Mouse (Mus musculus): ENCODE results near the gene Fut11. TPM values are rescaled to one million over a fixed set of nuclear protein-coding genes. Genes with fewer than 3 reads are reported as not detected.

Fut11 gene
- polyA plus RNA-seq, 1 experiment = 1.6 TPM

DNA sequence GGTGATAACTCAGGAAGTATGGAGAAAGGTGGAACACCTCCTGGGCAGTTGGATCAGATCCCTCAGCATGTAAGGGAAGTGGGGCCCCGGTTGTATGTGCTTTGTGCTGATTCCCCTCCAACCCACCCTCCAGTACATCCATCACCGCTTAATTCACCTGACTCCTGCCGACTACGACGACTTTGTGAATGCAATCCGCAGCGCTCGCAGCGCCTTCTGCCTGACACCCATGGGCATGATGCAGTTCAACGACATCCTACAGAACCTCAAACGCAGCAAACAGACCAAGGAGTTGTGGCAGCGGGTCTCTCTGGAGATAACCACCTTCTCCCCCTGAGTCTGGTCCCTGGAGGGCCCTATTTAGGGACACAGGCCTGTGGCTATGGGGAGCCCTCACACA is 28.2 kb downstream of the Fut11 start:
- no peaks in the 10 kb centered on the region for H3K4me1 ChIP-seq (ENCODE audit: control insufficient read depth, insufficient read depth, insufficient read length, low read length)

DNA sequence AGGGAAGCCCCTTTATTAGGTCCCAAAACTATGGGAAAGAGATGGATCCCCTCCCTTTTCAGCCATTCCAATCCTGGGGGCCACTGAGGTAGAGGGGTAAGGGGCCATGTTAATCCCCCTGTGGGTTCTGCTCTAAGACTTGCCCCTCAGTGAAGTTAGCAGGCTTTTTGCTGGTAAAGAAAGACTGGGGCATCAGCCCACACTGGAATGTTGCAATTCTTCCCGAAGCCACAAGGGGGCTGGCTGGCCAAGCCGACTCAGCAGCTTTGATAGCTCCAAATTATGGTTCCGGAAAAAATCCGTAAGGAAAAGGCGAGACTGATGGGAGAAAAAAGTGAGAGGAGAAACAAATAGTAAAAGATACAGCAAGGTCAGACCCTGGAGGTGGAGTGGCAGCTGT is 29.3 kb downstream of the Fut11 start:
- Histone ChIP-seq H3K4me3 (ENCODE audit: insufficient read depth, low read depth, low read length) (no peak overlapping the region), H3K27ac (replicated peaks; ENCODE audit: low read depth, low read length) (no peak overlapping the region), H3K4me1 (ENCODE audit: control insufficient read depth, insufficient read depth, insufficient read length, low read length) (no peaks in the 10 kb centered on the region)

More for the DNA sequence above, 28.2 kb downstream of the Fut11 start:
- Histone ChIP-seq H3K4me3 (ENCODE audit: insufficient read depth, low read depth, low read length) (no peak overlapping the region), H3K27ac (replicated peaks; ENCODE audit: low read depth, low read length) (no peak overlapping the region)

DNA sequence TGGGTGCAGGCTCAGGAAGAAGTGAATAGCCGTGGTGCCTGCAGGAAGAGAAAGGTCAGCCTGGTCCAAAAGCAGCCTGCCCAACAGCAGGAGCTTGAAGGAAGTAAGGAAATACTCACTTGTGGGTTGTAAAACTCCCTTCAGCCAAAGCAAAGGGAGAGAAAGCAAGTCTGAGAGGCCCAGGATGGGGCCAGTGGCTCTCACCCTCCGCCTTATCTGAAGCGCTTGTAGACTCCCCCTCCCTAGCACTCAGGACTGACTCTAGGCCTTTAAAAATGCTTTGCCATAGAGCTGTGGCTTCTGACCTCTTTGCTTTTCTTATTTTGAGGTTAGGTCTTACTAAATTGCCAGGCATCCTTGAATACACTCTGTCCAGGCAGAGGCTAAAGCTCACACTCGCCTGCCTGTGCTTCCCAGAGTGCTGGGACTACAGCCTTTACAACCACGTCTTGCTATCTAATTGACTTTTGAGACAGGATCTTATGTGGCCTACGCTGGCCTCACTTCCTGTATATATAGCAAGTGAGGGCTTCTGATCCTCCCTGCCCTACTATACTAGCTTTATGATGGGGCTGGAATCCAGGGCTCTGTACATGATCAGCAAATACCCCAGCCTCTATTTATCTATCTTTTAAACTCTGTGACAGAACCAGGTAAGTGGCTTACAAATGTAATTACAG is 31.0 kb downstream of the Fut11 start:
- Histone ChIP-seq H3K27ac (replicated peaks; ENCODE audit: low read depth, low read length) (no peak overlapping the region), H3K4me3 (ENCODE audit: insufficient read depth, low read depth, low read length) (no peak overlapping the region)

DNA sequence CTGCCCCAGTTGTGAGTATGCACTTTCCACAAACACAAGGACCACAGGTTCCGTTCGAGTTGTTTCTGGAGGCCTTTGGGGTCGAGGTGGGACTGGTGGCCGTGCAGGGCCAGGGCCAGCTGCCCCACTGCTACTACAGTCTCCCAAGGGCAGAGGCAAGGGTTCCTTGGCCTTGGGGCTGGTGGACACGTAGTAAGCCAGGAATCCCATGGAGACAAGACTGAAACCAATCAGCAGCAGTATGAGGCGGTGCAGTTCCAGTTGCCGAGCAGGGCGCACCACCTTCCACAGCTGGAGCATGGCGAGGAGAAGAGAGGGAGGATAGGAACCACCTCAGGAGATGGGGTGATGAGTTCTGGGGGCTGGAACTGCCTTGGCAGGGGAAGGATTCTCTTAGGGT is 35.1 kb downstream of the Fut11 start:
- Histone ChIP-seq H3K4me1 (ENCODE audit: control insufficient read depth, insufficient read depth, insufficient read length, low read length) (peaks cover 3% of the 10 kb centered on the region), H3K27ac (replicated peaks; ENCODE audit: low read depth, low read length) (no peak overlapping the region), H3K4me3 (ENCODE audit: insufficient read depth, low read depth, low read length) (no peak overlapping the region)

More for the DNA sequence above, 31.0 kb downstream of the Fut11 start:
- H3K4me1 ChIP-seq (ENCODE audit: control insufficient read depth, insufficient read depth, insufficient read length, low read length) = no peaks in the 10 kb centered on the region

DNA sequence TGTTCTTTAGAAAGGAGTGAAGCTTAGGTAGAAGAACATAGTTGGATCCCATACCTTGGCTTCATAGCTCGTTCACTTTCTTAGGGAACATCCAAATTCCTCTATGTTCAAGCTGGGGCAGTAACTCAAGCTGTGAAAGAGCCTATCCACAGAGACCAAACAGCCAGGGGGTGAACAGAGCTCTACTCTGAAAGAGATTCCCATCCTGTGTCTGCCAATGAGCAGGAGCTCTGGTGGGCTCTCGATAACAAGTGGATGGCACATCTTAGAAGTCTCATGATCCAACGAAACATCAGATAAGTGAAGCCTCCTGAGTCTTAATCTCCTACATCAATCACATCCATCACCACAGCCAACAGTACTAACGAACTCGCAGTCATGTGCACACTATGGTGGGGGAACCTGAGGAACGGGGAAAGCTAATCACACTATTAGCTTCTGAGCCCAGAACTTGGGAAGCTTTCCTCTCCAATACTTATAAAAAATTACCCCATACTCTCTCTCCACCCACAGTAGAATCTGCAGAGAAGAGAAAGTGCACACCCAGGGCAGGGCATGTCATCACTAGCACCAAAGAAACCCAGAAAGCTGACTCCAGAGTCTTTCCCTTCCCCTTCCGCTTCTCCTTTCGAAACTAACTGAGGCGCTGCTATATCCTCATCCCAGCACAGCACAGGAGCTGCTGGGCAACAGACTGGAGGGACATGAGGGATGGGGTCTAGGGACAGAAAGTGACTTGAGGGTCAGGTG is 36.3 kb downstream of the Fut11 start:
- no peak overlapping the region for H3K4me3 ChIP-seq (ENCODE audit: insufficient read depth, low read depth, low read length)
- peaks cover 7% of the 10 kb centered on the region for H3K4me1 ChIP-seq (ENCODE audit: control insufficient read depth, insufficient read depth, insufficient read length, low read length)
- no peak overlapping the region for H3K27ac ChIP-seq (replicated peaks; ENCODE audit: low read depth, low read length)

DNA sequence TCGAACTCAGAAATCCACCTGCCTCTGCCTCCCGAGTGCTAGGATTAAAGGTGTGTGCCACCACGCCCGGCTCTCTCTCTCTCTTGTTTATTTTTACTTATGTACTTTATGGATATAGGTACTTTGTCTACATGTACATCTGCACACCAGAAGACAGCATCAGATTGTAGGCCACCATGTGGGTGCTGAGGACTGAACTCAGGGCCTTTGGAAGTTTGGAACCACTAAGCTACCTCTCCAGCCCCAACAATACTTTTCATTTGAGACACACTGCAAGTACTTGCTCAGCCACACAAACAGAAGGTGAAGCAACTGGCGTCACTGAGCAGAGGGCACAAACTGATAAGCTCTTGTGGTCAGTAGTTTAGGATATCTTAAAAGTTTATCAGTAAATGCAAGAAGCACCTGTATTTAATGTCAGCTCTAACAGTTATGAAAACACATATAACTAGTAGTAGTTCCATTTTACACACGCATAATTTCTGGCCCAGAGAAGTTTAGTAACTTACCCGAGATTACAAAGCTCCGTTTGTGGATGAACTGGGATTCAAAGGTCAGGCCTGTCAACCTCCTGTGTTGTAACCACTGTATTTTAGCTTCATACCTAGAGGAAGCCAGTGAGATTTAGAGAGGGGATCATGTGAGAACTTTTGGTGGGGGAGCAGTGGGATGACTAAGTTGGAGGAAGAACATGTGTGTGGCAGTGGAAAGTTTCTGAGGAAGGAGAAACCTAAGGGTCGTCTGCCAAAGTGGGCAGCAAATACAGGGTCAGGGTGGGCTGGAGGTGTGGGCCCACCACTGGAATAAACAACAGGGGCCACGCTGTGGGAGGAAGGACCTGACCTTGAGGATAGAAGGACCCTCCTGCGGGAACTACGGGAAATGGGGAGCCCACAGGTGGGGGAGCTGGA is 38.5 kb downstream of the Fut11 start:
- peak overlapping the region; percentile 85 for H3K27ac ChIP-seq (replicated peaks; ENCODE audit: low read depth, low read length)
- H3K4me3 ChIP-seq (ENCODE audit: insufficient read depth, low read depth, low read length) = peak overlapping the region; percentile 81
- H3K4me1 ChIP-seq (ENCODE audit: control insufficient read depth, insufficient read depth, insufficient read length, low read length) = peaks cover 7% of the 10 kb centered on the region

DNA sequence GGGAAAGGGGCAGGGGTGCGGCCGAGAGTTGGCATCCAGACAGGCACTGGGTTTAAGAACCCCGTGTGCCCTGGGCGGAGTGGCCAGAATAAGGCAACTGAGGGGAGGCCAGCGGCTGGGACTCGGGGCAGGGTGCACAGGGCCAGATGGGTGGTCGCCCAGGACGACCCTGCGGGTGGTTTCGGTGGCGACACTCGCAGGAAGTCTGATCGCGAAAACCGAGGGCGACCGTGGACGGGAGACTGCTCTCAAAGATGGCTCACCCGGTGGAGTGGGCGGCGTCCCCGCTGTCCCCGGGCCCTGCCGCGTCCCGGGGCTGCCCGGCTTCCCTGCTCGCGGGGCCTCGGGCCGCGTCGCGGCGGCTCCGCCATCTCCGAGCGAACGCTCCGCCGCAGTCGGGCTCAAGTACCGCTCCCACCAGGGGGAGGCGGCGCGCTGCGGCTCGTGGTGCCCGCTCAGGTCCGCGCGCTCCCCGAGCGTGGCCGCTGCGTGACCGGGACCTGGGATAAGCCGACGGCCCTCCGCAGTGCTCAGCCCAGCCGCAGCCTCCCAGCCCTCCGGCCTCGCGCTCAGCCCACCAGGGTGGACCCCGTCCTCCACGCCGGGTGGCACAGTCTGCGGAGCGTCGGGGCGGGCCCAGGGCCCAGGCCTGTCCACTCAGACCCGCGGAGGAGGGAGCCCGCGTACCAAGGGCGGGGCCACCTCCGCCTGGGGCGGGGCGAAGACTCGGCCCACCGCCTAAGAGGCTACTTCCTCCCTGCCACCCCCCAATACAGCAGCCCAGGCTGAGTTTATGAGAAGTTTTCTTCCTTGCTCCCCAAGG is 39.4 kb downstream of the Fut11 start, which contains the start of gene Ndst2:
TSS of gene Ndst2 (minus strand) at position 611 of the 823 bp plus-strand sequence.
- Histone ChIP-seq H3K27ac (replicated peaks; ENCODE audit: low read depth, low read length) (peak within 1 kb of the TSS; percentile 85), H3K4me1 (ENCODE audit: control insufficient read depth, insufficient read depth, insufficient read length, low read length) (peaks cover 7% of the 10 kb centered on the region), H3K4me3 (ENCODE audit: insufficient read depth, low read depth, low read length) (peak within 1 kb of the TSS; percentile 81)

DNA sequence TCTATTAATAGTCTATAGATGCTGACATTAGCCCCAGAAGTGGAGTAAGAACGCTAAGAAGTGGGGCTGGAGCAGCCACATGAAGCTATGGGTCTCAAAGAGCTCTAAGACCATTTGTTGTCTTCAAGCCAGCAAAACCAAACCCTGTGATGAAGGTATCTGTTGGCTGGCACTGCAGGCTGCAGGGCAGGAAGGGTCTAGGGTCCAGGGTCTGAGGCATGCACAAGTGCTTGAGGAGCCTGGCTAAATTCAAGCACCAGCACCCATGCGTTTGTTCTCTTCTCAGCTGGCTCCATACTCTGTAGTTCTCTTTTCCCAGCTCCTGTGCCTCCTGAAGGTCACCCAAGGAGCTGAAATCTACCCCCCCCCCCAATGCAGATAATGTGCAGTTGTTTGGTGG is 40.3 kb downstream of the Fut11 start:
- Histone ChIP-seq H3K4me1 (ENCODE audit: control insufficient read depth, insufficient read depth, insufficient read length, low read length) (peaks cover 7% of the 10 kb centered on the region), H3K27ac (replicated peaks; ENCODE audit: low read depth, low read length) (no peak overlapping the region), H3K4me3 (ENCODE audit: insufficient read depth, low read depth, low read length) (no peak overlapping the region)

DNA sequence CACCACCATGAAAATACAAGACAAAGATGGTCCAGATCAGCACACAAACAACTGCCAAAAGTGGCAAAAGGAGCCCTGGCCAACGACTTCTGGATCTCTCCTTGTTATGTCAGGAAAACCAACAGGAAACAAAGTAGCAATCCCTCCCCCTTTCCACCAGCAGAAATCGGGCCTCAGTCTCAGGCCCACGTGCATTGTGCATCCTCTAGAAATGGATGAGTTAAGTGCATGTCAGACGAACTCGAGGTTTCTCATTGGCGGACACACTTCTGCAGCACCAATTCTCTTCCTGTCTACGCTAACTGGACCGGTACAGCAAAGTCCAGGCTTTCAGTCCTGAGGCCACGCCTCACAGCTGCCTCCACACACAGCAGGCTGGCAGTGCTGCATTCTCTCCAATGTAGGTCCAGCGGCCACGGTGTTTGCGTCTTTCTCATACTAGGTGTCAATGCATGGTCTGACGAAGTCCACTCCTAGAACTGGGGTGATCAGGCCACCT is 41.2 kb downstream of the Fut11 start:
- Histone ChIP-seq H3K4me1 (ENCODE audit: control insufficient read depth, insufficient read depth, insufficient read length, low read length) (peaks cover 7% of the 10 kb centered on the region), H3K4me3 (ENCODE audit: insufficient read depth, low read depth, low read length) (no peak overlapping the region), H3K27ac (replicated peaks; ENCODE audit: low read depth, low read length) (no peak overlapping the region)

DNA sequence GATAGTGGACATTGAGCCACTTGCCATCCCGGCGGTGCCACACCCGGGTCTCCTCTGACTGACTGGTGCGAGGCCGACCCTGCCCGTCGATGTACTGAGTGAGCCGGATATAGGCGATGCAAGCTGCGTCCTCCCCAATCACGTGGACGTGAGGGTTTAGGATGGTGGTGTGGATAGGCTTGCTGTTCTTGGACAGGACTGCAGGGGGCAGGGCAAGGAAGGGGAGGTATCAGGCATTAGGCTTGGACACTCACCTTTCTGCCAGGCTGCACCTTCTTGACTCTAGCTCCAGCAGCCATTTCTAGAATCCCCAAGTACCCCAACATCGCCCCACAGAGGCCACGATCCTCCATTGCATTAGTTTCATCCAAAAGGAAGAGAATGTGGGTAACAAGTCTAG is 42.5 kb downstream of the Fut11 start:
- Histone ChIP-seq H3K4me3 (ENCODE audit: insufficient read depth, low read depth, low read length) (no peak overlapping the region), H3K27ac (replicated peaks; ENCODE audit: low read depth, low read length) (no peak overlapping the region), H3K4me1 (ENCODE audit: control insufficient read depth, insufficient read depth, insufficient read length, low read length) (peaks cover 7% of the 10 kb centered on the region)

DNA sequence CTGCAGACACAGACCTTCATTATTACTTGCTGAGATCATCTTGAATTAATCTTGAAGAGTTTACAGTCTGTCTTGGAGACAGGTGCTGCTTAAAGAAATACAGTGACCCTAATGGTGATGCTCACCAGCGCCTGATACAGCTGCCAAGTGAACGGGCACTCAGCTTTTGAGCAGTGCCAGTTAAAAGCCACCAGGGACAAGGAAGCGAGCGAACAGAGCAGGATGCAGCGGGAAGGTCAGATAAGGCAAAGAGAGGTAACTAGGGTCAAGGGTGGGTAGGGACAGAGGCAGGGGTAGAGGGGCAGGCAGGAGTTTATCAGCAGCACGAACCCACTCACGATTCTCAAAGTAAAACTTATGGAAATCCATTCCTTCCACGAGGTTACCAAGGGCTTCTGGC is 43.7 kb downstream of the Fut11 start:
- Histone ChIP-seq H3K4me1 (ENCODE audit: control insufficient read depth, insufficient read depth, insufficient read length, low read length) (peaks cover 4% of the 10 kb centered on the region; the same call in 1 of the 2 replicates), H3K27ac (replicated peaks; ENCODE audit: low read depth, low read length) (no peak overlapping the region), H3K4me3 (ENCODE audit: insufficient read depth, low read depth, low read length) (no peak overlapping the region)

DNA sequence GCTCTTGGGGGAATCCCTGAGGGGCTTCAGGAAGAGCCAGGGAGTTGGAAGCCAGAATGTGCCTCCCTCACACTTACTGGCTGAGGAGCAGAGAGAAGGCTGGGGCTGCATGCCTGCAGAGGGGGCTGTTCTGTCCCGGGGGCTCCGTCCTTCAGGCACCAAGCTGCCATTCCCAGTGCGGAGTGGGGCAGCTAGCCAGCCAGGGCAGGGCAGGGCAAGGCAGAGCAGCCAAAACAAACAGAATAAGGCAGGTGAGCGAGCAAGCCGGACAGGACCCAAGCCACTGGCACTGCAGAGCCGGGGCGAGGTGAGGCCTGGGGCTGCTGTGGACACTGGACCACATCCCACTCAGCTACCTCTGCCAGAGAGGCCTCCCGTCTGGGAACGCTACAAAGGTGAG is 46.5 kb downstream of the Fut11 start:
- Histone ChIP-seq H3K4me3 (ENCODE audit: insufficient read depth, low read depth, low read length) (no peak overlapping the region), H3K27ac (replicated peaks; ENCODE audit: low read depth, low read length) (no peak overlapping the region), H3K4me1 (ENCODE audit: control insufficient read depth, insufficient read depth, insufficient read length, low read length) (peaks cover 2% of the 10 kb centered on the region; the same call in 1 of the 2 replicates)

DNA sequence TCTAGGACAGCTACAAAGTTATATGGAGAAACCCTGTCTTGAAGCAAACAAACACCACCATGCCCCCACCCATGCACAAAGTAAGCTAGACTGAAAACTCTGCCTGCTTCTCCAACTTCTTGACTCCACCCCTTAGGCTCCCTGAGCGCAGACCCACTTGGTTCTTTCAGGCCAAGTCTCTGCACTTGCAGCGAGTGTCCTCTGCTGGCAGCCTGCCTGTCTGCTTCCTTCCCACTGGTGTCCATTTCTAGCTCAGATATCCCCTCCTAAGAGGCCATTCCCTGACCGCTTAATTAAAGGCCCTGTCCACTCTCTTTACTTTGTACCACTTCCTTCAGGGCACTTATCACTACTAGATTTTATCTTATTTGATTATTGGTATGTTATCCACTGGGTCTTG is 48.8 kb downstream of the Fut11 start:
- no peak overlapping the region for H3K27ac ChIP-seq (replicated peaks; ENCODE audit: low read depth, low read length)
- peaks cover 6% of the 10 kb centered on the region; the same call in 1 of the 2 replicates for H3K4me1 ChIP-seq (ENCODE audit: control insufficient read depth, insufficient read depth, insufficient read length, low read length)
- H3K4me3 ChIP-seq (ENCODE audit: insufficient read depth, low read depth, low read length) = no peak overlapping the region

DNA sequence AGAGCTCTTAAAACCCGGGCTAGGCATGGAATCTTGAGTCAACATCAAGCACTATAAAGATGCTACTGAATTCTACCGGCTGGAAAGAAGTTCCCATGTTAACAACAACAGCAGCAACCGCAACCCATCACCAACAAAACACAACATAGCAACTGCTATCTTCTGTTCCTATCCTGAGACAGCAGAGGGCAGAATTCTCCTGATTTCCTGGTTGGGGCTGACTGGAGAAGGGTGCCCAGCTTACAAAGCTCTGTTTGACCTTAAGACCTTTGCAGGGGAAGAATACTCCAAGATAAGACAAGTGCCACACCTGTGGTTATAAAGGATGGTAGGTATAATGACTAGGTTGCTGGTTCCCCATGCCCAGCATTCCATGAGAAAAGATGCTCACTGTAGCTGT is 52.2 kb downstream of the Fut11 start:
- Histone ChIP-seq H3K27ac (replicated peaks; ENCODE audit: low read depth, low read length) (0 out of 2 replicates have a peak overlapping the region, but pooled peaks have one; percentile 1), H3K4me1 (ENCODE audit: control insufficient read depth, insufficient read depth, insufficient read length, low read length) (peaks cover 6% of the 10 kb centered on the region; the same call in 1 of the 2 replicates), H3K4me3 (ENCODE audit: insufficient read depth, low read depth, low read length) (no peak overlapping the region)

Measured in brown adipose tissue, adult 24 weeks (tissue).